Mouse (Mus musculus) limb, embryonic 12.5 days (tissue): ENCODE results near the gene Mink1. TPM values are rescaled to one million over a fixed set of nuclear protein-coding genes. Genes with fewer than 3 reads are reported as not detected.

ENCODE experiments used
- ATAC-seq: fragments of 200-750 bp; cut with Nextera tagmentation; 2 replicates; pipeline ENCODE4 v1.8.0; 2017; ENCODE audit warnings: low read depth, moderate TSS enrichment; ENCODE audit not compliant: insufficient number of reproducible peaks, insufficient read depth, low FRiP score, low TSS enrichment
- H3K27ac ChIP-seq: fragments of 300-500 bp; sonication (generic); 2 replicates; pipeline ENCODE4 v1.5.1; 2016; ENCODE audit warnings: mild to moderate bottlenecking, moderate library complexity
- H3K27me3 ChIP-seq: fragments of 300-500 bp; sonication (generic); 2 replicates; pipeline ENCODE4 v1.6.1; 2016; ENCODE audit warnings: mild to moderate bottlenecking, moderate library complexity
- H3K36me3 ChIP-seq: fragments of 300-500 bp; sonication (generic); 2 replicates; pipeline ENCODE4 v1.6.1; 2016; ENCODE audit warnings: mild to moderate bottlenecking, moderate library complexity
- H3K4me1 ChIP-seq: fragments of 300-500 bp; sonication (generic); replicated peaks from 2 replicates; pipeline ENCODE4 v1.6.1; 2016
- H3K4me2 ChIP-seq: fragments of 300-500 bp; sonication (generic); 2 replicates; pipeline ENCODE4 v1.6.1; 2016; ENCODE audit warnings: mild to moderate bottlenecking, moderate library complexity
- H3K4me3 ChIP-seq: fragments of 300-500 bp; sonication (generic); replicated peaks from 2 replicates; pipeline ENCODE4 v1.5.1; 2016; ENCODE audit warnings: mild to moderate bottlenecking
- H3K9ac ChIP-seq: fragments of 300-500 bp; sonication (generic); replicated peaks from 2 replicates; pipeline ENCODE4 v1.6.1; 2016; ENCODE audit warnings: mild to moderate bottlenecking, moderate library complexity
- H3K9me3 ChIP-seq: fragments of 300-500 bp; sonication (generic); 2 replicates; pipeline ENCODE4 v1.6.1; 2016; ENCODE audit warnings: mild to moderate bottlenecking, moderate library complexity
- WGBS: fragments of 180-500 bp; shearing (Covaris S2); methylation state at CpG from one replicate; pipeline ENCODE4 v1.1.7; 2016; 5-methylcytosine and 5-hydroxymethylcytosine counted together
- polyA plus RNA-seq: library from polyadenylated mRNA; unstranded; fragments of >200 nt; fragmentation: Nextera tagmentation; extraction: Ambion mirVana; gene quantifications from 2 replicates; pipeline ENCODE4 v1.2.1, GENCODE M21; 2016

Gene Mink1
- polyA plus RNA-seq, 1 experiment from 2014 or later, result 17.6 TPM

DNA sequence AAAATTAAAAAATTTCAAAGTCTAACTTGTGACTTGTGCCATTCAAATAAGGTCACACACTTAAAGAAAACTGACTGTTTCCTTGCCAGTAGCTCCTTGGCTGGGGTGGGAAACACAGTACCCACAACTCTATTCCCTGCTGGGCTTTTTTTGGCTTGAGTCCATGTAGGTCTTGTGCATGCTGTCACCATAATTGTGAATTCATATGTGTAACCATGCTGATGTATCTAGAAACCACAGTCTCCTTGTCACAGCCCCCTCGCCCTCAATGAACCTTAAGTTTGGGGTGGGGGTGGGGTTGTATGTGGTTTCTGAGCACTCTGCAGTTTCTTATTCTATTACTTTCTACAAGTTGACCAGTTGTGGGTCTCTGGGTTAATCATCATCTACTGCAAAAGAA is 29.1 kb downstream of the Mink1 start:
- ATAC-seq, result no peak
- Histone ChIP-seq H3K27me3 (no peaks in the 10 kb centered on the region), H3K4me1 (no peaks in the 10 kb centered on the region), H3K9me3 (no peaks in the 10 kb centered on the region), H3K4me2 (no peak overlapping the region), H3K36me3 (peaks cover 5% of the 10 kb centered on the region; the same call in 1 of the 2 replicates), H3K4me3 (no peak overlapping the region), H3K9ac (no peak overlapping the region), H3K27ac (no peak overlapping the region)
- 97% methylated on average over 1 of the region's 1 CpGs for WGBS

GRCm38 (mm10) chr11:70594253-70594989 is 31.7 kb downstream of the Mink1 start:
- 83% methylated on average over 15 of the region's 15 CpGs for WGBS
- Histone ChIP-seq H3K9ac (no peak overlapping the region), H3K4me3 (no peak overlapping the region), H3K36me3 (peaks cover 26% of the 10 kb centered on the region), H3K27me3 (no peaks in the 10 kb centered on the region), H3K4me1 (no peaks in the 10 kb centered on the region), H3K4me2 (no peak overlapping the region), H3K27ac (no peak overlapping the region), H3K9me3 (no peaks in the 10 kb centered on the region)
- ATAC-seq, result no peak

DNA sequence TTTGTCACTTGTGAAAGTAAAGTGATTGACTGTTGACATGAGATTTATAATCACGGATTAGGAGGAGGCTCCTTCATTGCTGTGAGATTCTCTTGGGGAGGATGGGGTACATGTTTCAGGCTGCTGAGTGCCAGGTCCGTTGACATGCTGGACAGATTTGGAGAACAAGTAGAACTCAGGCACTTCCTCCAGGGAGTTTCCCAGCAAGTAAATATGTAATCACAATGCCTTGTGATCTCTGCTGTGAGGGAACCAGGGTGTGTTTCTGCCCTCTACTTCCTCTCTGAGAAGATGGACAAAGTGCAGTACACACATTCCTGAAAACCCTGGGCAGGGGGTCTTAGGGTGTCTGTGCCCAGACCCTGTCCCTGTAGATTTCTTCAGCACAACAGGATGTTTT is 33.0 kb downstream of the Mink1 start:
- 79% methylated on average over 2 of the region's 2 CpGs for WGBS
- Histone ChIP-seq H3K27me3 (no peaks in the 10 kb centered on the region), H3K9ac (no peak overlapping the region), H3K4me1 (no peaks in the 10 kb centered on the region), H3K9me3 (no peaks in the 10 kb centered on the region), H3K4me3 (no peak overlapping the region), H3K27ac (no peak overlapping the region), H3K4me2 (no peak overlapping the region), H3K36me3 (peaks cover 37% of the 10 kb centered on the region)
- ATAC-seq, result no peak

DNA sequence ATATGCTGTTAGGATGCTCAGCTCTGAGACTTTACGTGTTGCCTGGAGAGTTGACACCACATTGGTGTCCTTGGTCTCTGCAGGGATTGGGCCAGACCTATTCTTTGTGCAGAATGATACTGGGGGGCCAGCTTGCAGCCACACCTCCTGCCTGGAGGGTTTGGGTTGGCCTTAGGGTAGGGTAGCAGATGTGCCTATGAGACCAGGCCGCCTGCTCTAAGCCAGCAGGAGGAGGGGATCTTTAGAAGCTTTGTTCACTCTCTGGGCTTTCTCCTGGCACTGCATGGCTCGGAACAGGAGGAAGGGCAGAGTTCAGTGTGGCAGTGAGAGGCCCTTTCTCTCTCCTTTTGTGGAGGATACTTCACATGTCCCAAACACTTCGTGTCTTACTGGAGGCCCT is 33.4 kb downstream of the Mink1 start:
- no peak overlapping the region for H3K4me2 ChIP-seq
- 74% methylated on average over 4 of the region's 4 CpGs for WGBS
- no peak overlapping the region for H3K4me3 ChIP-seq
- no peak overlapping the region for H3K27ac ChIP-seq
- no peaks in the 10 kb centered on the region for H3K9me3 ChIP-seq
- no peak for ATAC-seq
- H3K27me3 ChIP-seq, result no peaks in the 10 kb centered on the region
- H3K9ac ChIP-seq, result no peak overlapping the region
- H3K36me3 ChIP-seq, result peaks cover 38% of the 10 kb centered on the region
- H3K4me1 ChIP-seq, result no peaks in the 10 kb centered on the region

DNA sequence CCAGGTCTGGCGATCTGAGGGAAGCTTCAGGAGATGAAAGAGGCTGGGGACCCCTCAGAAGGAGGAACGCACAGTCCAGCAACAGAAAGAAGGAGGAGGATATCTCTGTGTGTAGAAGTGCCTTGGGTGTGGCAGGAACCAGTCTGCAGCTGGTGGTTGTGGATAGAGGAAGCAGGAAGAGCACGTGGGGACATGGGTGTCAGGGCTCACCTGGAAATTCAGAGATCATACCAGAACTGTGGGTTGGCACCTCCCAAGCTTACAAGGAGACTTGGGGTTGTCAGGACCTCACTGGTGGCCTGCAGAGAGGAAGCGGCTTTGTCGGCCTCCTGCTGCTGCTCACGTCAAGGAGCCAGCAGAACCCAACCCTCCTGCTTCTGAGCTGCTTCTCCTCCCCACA is 34.6 kb downstream of the Mink1 start:
- 88% methylated on average over 6 of the region's 6 CpGs for WGBS
- H3K27me3 ChIP-seq, result no peaks in the 10 kb centered on the region
- H3K9ac ChIP-seq, result no peak overlapping the region
- H3K9me3 ChIP-seq, result no peaks in the 10 kb centered on the region
- no peak overlapping the region for H3K4me2 ChIP-seq
- no peak for ATAC-seq
- H3K4me1 ChIP-seq, result no peaks in the 10 kb centered on the region
- no peak overlapping the region for H3K4me3 ChIP-seq
- peaks cover 50% of the 10 kb centered on the region for H3K36me3 ChIP-seq
- no peak overlapping the region for H3K27ac ChIP-seq

DNA sequence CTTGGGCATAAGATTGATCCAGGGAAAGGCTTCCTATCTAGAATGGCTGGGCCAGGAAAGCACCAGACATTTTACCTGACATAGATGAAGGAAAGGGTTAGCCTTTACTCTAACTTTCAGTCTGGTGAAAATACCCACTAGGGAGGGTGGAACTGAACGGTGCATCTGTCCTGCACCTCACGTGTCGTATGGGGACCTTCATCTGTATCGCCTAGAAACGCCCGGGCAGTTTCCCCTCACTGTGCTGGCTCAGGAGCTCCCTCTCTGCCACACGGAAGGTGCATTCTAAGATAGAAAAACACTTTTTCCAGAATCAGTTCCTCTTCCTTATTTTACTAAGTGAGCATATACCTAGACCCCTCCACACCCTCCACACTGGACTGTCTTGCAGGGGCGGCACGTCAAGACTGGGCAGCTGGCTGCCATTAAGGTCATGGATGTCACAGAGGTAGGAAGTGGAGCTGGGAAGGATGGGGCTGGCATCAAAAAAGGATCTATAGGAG is 35.8 kb downstream of the Mink1 start:
- H3K27ac ChIP-seq, result no peak overlapping the region
- H3K9me3 ChIP-seq, result no peaks in the 10 kb centered on the region
- no peak overlapping the region for H3K9ac ChIP-seq
- WGBS, result 91% methylated on average over 9 of the region's 9 CpGs
- H3K36me3 ChIP-seq, result peaks cover 63% of the 10 kb centered on the region
- ATAC-seq, result no peak
- H3K4me3 ChIP-seq, result no peak overlapping the region
- H3K27me3 ChIP-seq, result no peaks in the 10 kb centered on the region
- no peaks in the 10 kb centered on the region for H3K4me1 ChIP-seq
- no peak overlapping the region for H3K4me2 ChIP-seq

DNA sequence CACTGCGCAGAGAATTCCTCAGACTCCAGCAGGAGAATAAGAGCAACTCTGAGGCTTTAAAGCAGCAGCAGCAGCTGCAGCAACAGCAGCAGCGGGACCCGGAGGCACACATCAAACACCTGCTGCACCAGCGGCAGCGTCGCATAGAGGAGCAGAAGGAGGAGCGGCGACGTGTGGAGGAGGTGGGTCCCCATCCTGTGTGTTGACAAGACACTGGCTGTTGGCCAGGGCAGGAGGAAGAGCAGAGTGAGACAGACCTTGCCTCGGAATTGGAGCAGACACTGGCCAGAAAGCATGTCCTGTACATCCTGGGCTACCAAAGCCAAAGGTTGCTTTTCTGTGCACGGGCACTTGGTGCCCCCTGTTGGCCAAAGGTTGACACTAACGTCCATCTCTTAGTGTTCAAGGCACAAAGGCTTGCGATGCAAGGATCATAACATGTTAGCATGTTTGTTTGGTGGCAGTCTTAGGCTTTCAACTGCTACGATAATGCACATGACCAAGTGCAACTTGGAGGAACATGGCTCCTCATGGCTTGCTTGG is 42.4 kb downstream of the Mink1 start:
- H3K4me1 ChIP-seq, result no peaks in the 10 kb centered on the region
- no peak overlapping the region for H3K4me2 ChIP-seq
- ATAC-seq, result no peak
- H3K36me3 ChIP-seq, result peaks cover 95% of the 10 kb centered on the region
- no peak overlapping the region for H3K4me3 ChIP-seq
- no peaks in the 10 kb centered on the region for H3K27me3 ChIP-seq
- WGBS, result 62% methylated on average over 14 of the region's 14 CpGs
- H3K27ac ChIP-seq, result no peak overlapping the region
- H3K9ac ChIP-seq, result no peak overlapping the region
- no peaks in the 10 kb centered on the region for H3K9me3 ChIP-seq

DNA sequence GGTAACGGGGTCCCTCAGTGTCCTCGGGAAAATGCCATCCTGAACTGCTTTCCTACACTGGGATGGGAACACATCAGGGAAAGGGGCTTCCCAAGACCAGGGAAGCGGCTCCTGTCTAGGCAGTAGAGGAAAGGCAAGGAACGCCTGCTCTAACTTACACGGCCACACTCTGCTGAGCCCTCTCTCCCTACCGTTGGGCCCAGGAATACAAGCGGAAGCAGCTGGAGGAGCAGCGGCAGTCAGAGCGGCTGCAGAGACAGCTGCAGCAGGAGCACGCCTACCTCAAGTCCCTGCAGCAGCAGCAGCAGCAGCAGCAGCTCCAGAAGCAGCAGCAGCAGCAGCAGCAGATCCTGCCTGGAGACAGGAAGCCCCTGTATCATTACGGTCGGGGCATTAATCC is 44.0 kb downstream of the Mink1 start:
- Histone ChIP-seq H3K4me1 (no peaks in the 10 kb centered on the region), H3K9ac (0 out of 2 replicates have a peak overlapping the region, but pooled peaks have one; percentile 23), H3K4me3 (no peak overlapping the region), H3K27ac (no peak overlapping the region), H3K4me2 (no peak overlapping the region), H3K9me3 (no peaks in the 10 kb centered on the region), H3K27me3 (no peaks in the 10 kb centered on the region), H3K36me3 (peaks cover 100% of the 10 kb centered on the region)
- no peak for ATAC-seq
- WGBS, result 71% methylated on average over 12 of the region's 12 CpGs

DNA sequence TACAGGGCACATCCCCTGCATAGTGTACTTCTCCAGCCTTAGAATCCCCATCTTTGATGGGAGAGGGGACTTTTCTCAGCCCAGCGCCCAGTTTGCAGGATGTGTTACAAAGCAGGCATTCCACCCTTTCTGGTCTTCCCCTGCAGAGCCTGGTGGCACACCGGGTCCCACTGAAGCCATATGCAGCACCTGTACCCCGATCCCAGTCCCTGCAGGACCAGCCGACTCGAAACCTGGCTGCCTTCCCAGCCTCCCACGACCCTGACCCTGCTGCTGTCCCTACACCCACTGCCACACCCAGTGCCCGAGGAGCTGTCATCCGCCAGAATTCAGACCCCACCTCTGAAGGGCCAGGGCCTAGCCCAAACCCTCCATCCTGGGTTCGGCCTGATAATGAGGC is 44.9 kb downstream of the Mink1 start:
- no peak overlapping the region for H3K4me2 ChIP-seq
- WGBS, result 92% methylated on average over 9 of the region's 9 CpGs
- H3K36me3 ChIP-seq, result peaks cover 100% of the 10 kb centered on the region

GRCm38 (mm10) chr11:70608381-70609066 is 45.8 kb downstream of the Mink1 start:
- no peak overlapping the region for H3K27ac ChIP-seq
- no peak for ATAC-seq
- no peak overlapping the region for H3K4me3 ChIP-seq
- no peaks in the 10 kb centered on the region for H3K4me1 ChIP-seq
- H3K27me3 ChIP-seq, result no peaks in the 10 kb centered on the region
- H3K9ac ChIP-seq, result no peak overlapping the region
- peaks cover 100% of the 10 kb centered on the region for H3K36me3 ChIP-seq
- WGBS, result 92% methylated on average over 26 of the region's 26 CpGs
- H3K4me2 ChIP-seq, result no peak overlapping the region
- no peaks in the 10 kb centered on the region for H3K9me3 ChIP-seq

More for the DNA sequence above, 44.9 kb downstream of the Mink1 start:
- no peak overlapping the region for H3K4me3 ChIP-seq
- no peaks in the 10 kb centered on the region for H3K9me3 ChIP-seq
- no peak for ATAC-seq
- no peak overlapping the region for H3K9ac ChIP-seq
- no peaks in the 10 kb centered on the region for H3K27me3 ChIP-seq
- H3K27ac ChIP-seq, result no peak overlapping the region
- no peaks in the 10 kb centered on the region for H3K4me1 ChIP-seq

GRCm38 (mm10) chr11:70610752-70611151 is 48.1 kb downstream of the Mink1 start:
- ATAC-seq, result no peak
- H3K4me1 ChIP-seq, result peaks cover 15% of the 10 kb centered on the region
- 84% methylated on average over 4 of the region's 4 CpGs for WGBS

More at GRCm38 (mm10) chr11:70610752-70611151, 48.1 kb downstream of the Mink1 start:
- no peak overlapping the region for H3K27ac ChIP-seq
- no peak overlapping the region for H3K4me3 ChIP-seq
- no peak overlapping the region for H3K4me2 ChIP-seq
- H3K36me3 ChIP-seq, result peaks cover 82% of the 10 kb centered on the region
- peaks cover 3% of the 10 kb centered on the region for H3K27me3 ChIP-seq
- no peak overlapping the region for H3K9ac ChIP-seq
- no peaks in the 10 kb centered on the region for H3K9me3 ChIP-seq
